ENCODE assay signal across 27 mouse cellular contexts in genomic region chr13:19368817-19369216, GRCm38 (mm10). TPM values are rescaled to one million over a fixed set of nuclear protein-coding genes. Genes with fewer than 3 reads are reported as not detected.
DNase-seq lines count a peak whose midpoint lies in the region; ATAC-seq lines count a peak whose summit lies in the region.
"Had no signal": no experiment of that assay in that cellular context is flagged by ENCODE, and none has a peak within 500 bp of the region (broad histone marks: within the 10 kb centered on the region; RNA-seq: fewer than 3 reads in every experiment).

No protein-coding gene starts in this region.

- WGBS in embryonic facial prominence, embryonic 13.5 days, result 88% methylated on average over 6 of the region's 6 CpGs
- WGBS in embryonic facial prominence, embryonic 10.5 days, result 94% methylated on average over 6 of the region's 6 CpGs

- H3K4me3 ChIP-seq in embryonic facial prominence, embryonic 13.5 days, result no peak overlapping the region
- no peak overlapping the region for H3K4me3 ChIP-seq in embryonic facial prominence, embryonic 10.5 days
- H3K4me3 ChIP-seq: gastrocnemius, adult 2 months; heart, embryonic 10.5 days; heart, embryonic 13.5 days; hindbrain, embryonic 12.5 days had no signal

- H3K36me3 ChIP-seq in embryonic facial prominence, embryonic 13.5 days, result peaks cover 64% of the 10 kb centered on the region
- H3K36me3 ChIP-seq in embryonic facial prominence, embryonic 10.5 days (replicated peaks), result peaks cover 65% of the 10 kb centered on the region

- H3K9me3 ChIP-seq in embryonic facial prominence, embryonic 13.5 days, result no peaks in the 10 kb centered on the region
- no peaks in the 10 kb centered on the region for H3K9me3 ChIP-seq in embryonic facial prominence, embryonic 10.5 days
- H3K9me3 ChIP-seq: G1E; heart, embryonic 10.5 days; heart, embryonic 13.5 days; hindbrain, embryonic 12.5 days had no signal

- no peaks in the 10 kb centered on the region for H3K27me3 ChIP-seq in embryonic facial prominence, embryonic 13.5 days
- no peaks in the 10 kb centered on the region for H3K27me3 ChIP-seq in embryonic facial prominence, embryonic 10.5 days (replicated peaks; ENCODE audit: low read depth, poor library complexity, severe bottlenecking)
- H3K27me3 ChIP-seq: CH12.LX; heart, embryonic 13.5 days; hindbrain, embryonic 12.5 days; Patski had no signal

- H3K4me1 ChIP-seq in embryonic facial prominence, embryonic 13.5 days, result peaks cover 7% of the 10 kb centered on the region
- peaks cover 12% of the 10 kb centered on the region for H3K4me1 ChIP-seq in embryonic facial prominence, embryonic 10.5 days
- H3K4me1 ChIP-seq: heart, embryonic 10.5 days; heart, embryonic 13.5 days; hindbrain, embryonic 12.5 days had no signal

- H3K9ac ChIP-seq in embryonic facial prominence, embryonic 13.5 days, result no peak overlapping the region
- H3K9ac ChIP-seq: forebrain, postnatal 0 days; heart, embryonic 13.5 days; hindbrain, embryonic 12.5 days had no signal

- ATAC-seq in embryonic facial prominence, embryonic 13.5 days (ENCODE audit: insufficient number of reproducible peaks, insufficient read depth, low FRiP score, low TSS enrichment, low read depth), result no peak
- ATAC-seq: forebrain, embryonic 14.5 days; forebrain, postnatal 0 days; hindbrain, embryonic 16.5 days; inflammation-experienced regulatory T-cells, adult 6 months; intestine, embryonic 16.5 days; Patski had no signal

- peak overlapping the region; percentile 62; the same call in 1 of the 2 replicates for H3K27ac ChIP-seq in embryonic facial prominence, embryonic 13.5 days
- H3K27ac ChIP-seq in embryonic facial prominence, embryonic 10.5 days (replicated peaks), result no peak overlapping the region
- H3K27ac ChIP-seq: gastrocnemius, adult 2 months; heart, embryonic 10.5 days; heart, embryonic 13.5 days; hindbrain, embryonic 12.5 days had no signal

- no peak overlapping the region for H3K4me2 ChIP-seq in embryonic facial prominence, embryonic 13.5 days
- H3K4me2 ChIP-seq: heart, embryonic 13.5 days; hindbrain, embryonic 12.5 days had no signal

- DNase-seq in cerebellum, adult 18-20 months, result peak; percentile 54 to 64
- no peak for DNase-seq in cerebellum, adult 8-10 months
- no peak for DNase-seq in embryonic facial prominence, embryonic 10.5 days (ENCODE audit: low spot score)
- peak; percentile 81 for DNase-seq in brain, adult 2 months (ENCODE audit: low read depth, low spot score)
- peak; percentile 59 to 69 for DNase-seq in cerebellum, postnatal 25 days
- no peak for DNase-seq in adrenal gland, adult 8-10 months
- no peak for DNase-seq in spleen, adult 12 weeks (ENCODE audit: low spot score)
- DNase-seq: adrenal gland, postnatal 14 days; B cell, adult 2 months; forebrain, postnatal 0 days; gastrocnemius, adult 2 months; gastrocnemius, postnatal 14 days; heart, adult 18-20 months; heart, postnatal 14 days; kidney, adult 18-20 months; kidney, adult 9 months had no signal

RNA-seq across cellular contexts. Expression of gene Stard3nl, which starts 26.8 kb away (rescaled TPM):
- 111 and 121 TPM in 2 replicates for polyA plus RNA-seq in embryonic facial prominence, embryonic 13.5 days (2015; fragmentation: Nextera tagmentation; extraction: Ambion mirVana)
- polyA plus RNA-seq in embryonic facial prominence, embryonic 10.5 days (2016; fragmentation: Nextera tagmentation; extraction: Ambion mirVana), result 102 and 104 TPM in 2 replicates
- 10 to 100 TPM; 37.0 to 46.0 (median 38.9) TPM for total RNA-seq in adrenal gland, adult 8-10 months (2022)

Comparison
In these comparisons a context has a peak if more than half of its experiments do, and no peak if none do; other contexts are left out.
1. DNase-seq: peak in cerebellum, adult 18-20 months (2 of 2), brain, adult 2 months (single experiment) and cerebellum, postnatal 25 days (2 of 2); none in cerebellum, adult 8-10 months (single experiment), embryonic facial prominence, embryonic 10.5 days (single experiment), adrenal gland, adult 8-10 months (single experiment) and spleen, adult 12 weeks (single experiment).